Mouse (Mus musculus) hindbrain, postnatal 0 days (tissue): ENCODE results near the gene Lrrc8d. TPM values are rescaled to one million over a fixed set of nuclear protein-coding genes. Genes with fewer than 3 reads are reported as not detected.

Experiments
- ATAC-seq: fragments of 200-750 bp; cut with Nextera tagmentation; 2 replicates; pipeline ENCODE4 v1.8.0; 2017; ENCODE audit warnings: mild to moderate bottlenecking, moderate TSS enrichment, moderate library complexity
- DNase-seq: peaks from one replicate; pipeline ENCODE4 v3.0.0-alpha.2; 2015; ENCODE audit warnings: low spot score
- H3K27ac ChIP-seq: fragments of 300-500 bp; sonication (generic); 2 replicates; pipeline ENCODE4 v1.5.1; 2014; ENCODE audit warnings: mild to moderate bottlenecking
- H3K27me3 ChIP-seq: fragments of 300-500 bp; sonication (generic); 2 replicates; pipeline ENCODE4 v1.6.1; 2014; ENCODE audit warnings: low read length, mixed read lengths; ENCODE audit not compliant: insufficient read depth
- H3K36me3 ChIP-seq: fragments of 300-500 bp; sonication (generic); 2 replicates; pipeline ENCODE4 v1.6.1; 2014; ENCODE audit warnings: low read length, mixed read lengths; ENCODE audit not compliant: insufficient read depth
- H3K4me1 ChIP-seq: fragments of 300-500 bp; sonication (generic); 2 replicates; pipeline ENCODE4 v1.6.1; 2014; ENCODE audit warnings: antibody characterized with exemption, low read length, mixed read lengths; ENCODE audit not compliant: insufficient read depth
- H3K4me2 ChIP-seq: fragments of 300-500 bp; sonication (generic); 2 replicates; pipeline ENCODE4 v1.6.1; 2014; ENCODE audit warnings: low read depth, mild to moderate bottlenecking, low read length, moderate library complexity, mixed read lengths
- H3K4me3 ChIP-seq: fragments of 300-500 bp; sonication (generic); 2 replicates; pipeline ENCODE4 v1.5.1; 2014; ENCODE audit warnings: low read length
- H3K9ac ChIP-seq: fragments of 300-500 bp; sonication (generic); replicated peaks from 2 replicates; pipeline ENCODE4 v1.6.1; 2014; ENCODE audit warnings: mild to moderate bottlenecking, low read length, moderate library complexity, mixed read lengths
- H3K9me3 ChIP-seq: fragments of 300-500 bp; sonication (generic); 2 replicates; pipeline ENCODE4 v1.6.1; 2016; ENCODE audit warnings: low read length, mixed read lengths
- CTCF ChIP-seq: IDR thresholded peaks from 2 replicates; pipeline ENCODE4 v1.5.1; 2016; ENCODE audit warnings: antibody characterized with exemption, control low read depth, low read depth
- WGBS: fragments of 180-500 bp; shearing (Covaris S2); extraction: QIAGEN DNeasy Blood & Tissue Kit; methylation state at CpG from one replicate; pipeline ENCODE4 v1.1.7; 2014; 5-methylcytosine and 5-hydroxymethylcytosine counted together
- polyA plus RNA-seq: library from polyadenylated mRNA; unstranded; fragments of >200 nt; fragmentation: Nextera tagmentation; extraction: Ambion mirVana; gene quantifications from 2 replicates; pipeline ENCODE4 v1.2.1, GENCODE M21; 2015
- total RNA-seq: library from RNA; depleted of rRNA; stranded (reverse); fragments of >200 nt; gene quantifications from 2 replicates; pipeline ENCODE4 v1.2.3, GENCODE M21; 2014

The Lrrc8d gene
- total and polyA plus RNA-seq, 2 experiments from 2014 or later, result 11.7 to 27.7 TPM

- no peaks in the 10 kb centered on the region for H3K36me3 ChIP-seq
- no peak for DNase-seq
- no peak overlapping the region for H3K27ac ChIP-seq
- no peak overlapping the region for H3K4me2 ChIP-seq
- H3K4me1 ChIP-seq, result no peaks in the 10 kb centered on the region
- no peaks in the 10 kb centered on the region for H3K27me3 ChIP-seq
- ATAC-seq, result no peak
- H3K4me3 ChIP-seq, result no peak overlapping the region
- no peak for TF ChIP-seq CTCF
- no peaks in the 10 kb centered on the region for H3K9me3 ChIP-seq
- no peak overlapping the region for H3K9ac ChIP-seq
- WGBS, result 97% methylated on average over 5 of the region's 5 CpGs
Measured at GRCm38 (mm10) chr5:105666930-105667329, 32.8 kb upstream of the Lrrc8d start.

- Histone ChIP-seq H3K36me3 (no peaks in the 10 kb centered on the region), H3K9me3 (no peaks in the 10 kb centered on the region), H3K27ac (no peak overlapping the region), H3K4me1 (no peaks in the 10 kb centered on the region), H3K9ac (no peak overlapping the region), H3K4me2 (no peak overlapping the region), H3K27me3 (no peaks in the 10 kb centered on the region), H3K4me3 (no peak overlapping the region)
- ATAC-seq, result no peak
- DNase-seq, result no peak
- TF ChIP-seq CTCF, result no peak
- WGBS, result 90% methylated on average over 6 of the region's 6 CpGs
Measured at GRCm38 (mm10) chr5:105667411-105667810, 32.4 kb upstream of the Lrrc8d start.

GRCm38 (mm10) chr5:105669086-105669485 is 30.7 kb upstream of the Lrrc8d start:
- H3K9ac ChIP-seq, result no peak overlapping the region
- H3K36me3 ChIP-seq, result no peaks in the 10 kb centered on the region
- H3K4me2 ChIP-seq, result no peak overlapping the region
- ATAC-seq (no peak), DNase-seq (no peak)
- no peaks in the 10 kb centered on the region for H3K27me3 ChIP-seq
- no peaks in the 10 kb centered on the region for H3K9me3 ChIP-seq
- no peak for TF ChIP-seq CTCF
- H3K4me1 ChIP-seq, result no peaks in the 10 kb centered on the region
- 91% methylated on average over 2 of the region's 2 CpGs for WGBS
- no peak overlapping the region for H3K27ac ChIP-seq
- no peak overlapping the region for H3K4me3 ChIP-seq

GRCm38 (mm10) chr5:105669508-105670353 is 30.0 kb upstream of the Lrrc8d start:
- no peaks in the 10 kb centered on the region for H3K27me3 ChIP-seq
- H3K4me1 ChIP-seq, result no peaks in the 10 kb centered on the region
- H3K9ac ChIP-seq, result no peak overlapping the region
- no peak overlapping the region for H3K4me3 ChIP-seq
- H3K36me3 ChIP-seq, result no peaks in the 10 kb centered on the region
- H3K9me3 ChIP-seq, result no peaks in the 10 kb centered on the region
- DNase-seq (no peak), ATAC-seq (no peak)
- H3K4me2 ChIP-seq, result no peak overlapping the region
- WGBS, result 78% methylated on average over 10 of the region's 10 CpGs
- H3K27ac ChIP-seq, result no peak overlapping the region
- no peak for TF ChIP-seq CTCF

GRCm38 (mm10) chr5:105672332-105672731 is 27.4 kb upstream of the Lrrc8d start:
- H3K36me3 ChIP-seq, result no peaks in the 10 kb centered on the region
- no peak for DNase-seq
- WGBS, result 62% methylated on average over 4 of the region's 4 CpGs
- no peak overlapping the region for H3K4me2 ChIP-seq
- H3K27ac ChIP-seq, result no peak overlapping the region
- no peak overlapping the region for H3K4me3 ChIP-seq
- H3K9me3 ChIP-seq, result no peaks in the 10 kb centered on the region
- no peaks in the 10 kb centered on the region for H3K27me3 ChIP-seq
- TF ChIP-seq CTCF, result no peak
- ATAC-seq, result no peak
- no peaks in the 10 kb centered on the region for H3K4me1 ChIP-seq
- no peak overlapping the region for H3K9ac ChIP-seq

GRCm38 (mm10) chr5:105675511-105675910 is 24.3 kb upstream of the Lrrc8d start:
- Histone ChIP-seq H3K4me2 (no peak overlapping the region), H3K4me3 (no peak overlapping the region), H3K27me3 (no peaks in the 10 kb centered on the region), H3K4me1 (no peaks in the 10 kb centered on the region), H3K9ac (no peak overlapping the region), H3K36me3 (no peaks in the 10 kb centered on the region), H3K9me3 (no peaks in the 10 kb centered on the region), H3K27ac (no peak overlapping the region)
- DNase-seq (no peak), ATAC-seq (no peak)
- TF ChIP-seq CTCF, result no peak
- 95% methylated on average over 4 of the region's 4 CpGs for WGBS

- Histone ChIP-seq H3K36me3 (no peaks in the 10 kb centered on the region), H3K27ac (no peak overlapping the region), H3K9me3 (no peaks in the 10 kb centered on the region), H3K4me2 (no peak overlapping the region), H3K4me1 (no peaks in the 10 kb centered on the region), H3K27me3 (no peaks in the 10 kb centered on the region), H3K9ac (no peak overlapping the region), H3K4me3 (no peak overlapping the region)
- WGBS, result 86% methylated on average over 2 of the region's 2 CpGs
- DNase-seq, result no peak
- TF ChIP-seq CTCF, result no peak
- ATAC-seq, result no peak
Measured at GRCm38 (mm10) chr5:105677071-105677470, 22.7 kb upstream of the Lrrc8d start.
